Mouse (Mus musculus) embryonic fibroblast, embryonic 13.5 days (primary cell): Measurements from ENCODE around the gene Padi1. TPM values are rescaled to one million over a fixed set of nuclear protein-coding genes. Genes with fewer than 3 reads are reported as not detected.

Experiments
- H3K27ac ChIP-seq: 2 replicates; pipeline ENCODE4 v1.5.1; 2012; ENCODE audit warnings: low read length, control low read depth, inconsistent platforms; ENCODE audit not compliant: insufficient read depth
- H3K4me1 ChIP-seq: 2 replicates; pipeline ENCODE4 v1.6.1; 2011; ENCODE audit warnings: low read length; ENCODE audit not compliant: control insufficient read depth, insufficient read depth
- H3K4me3 ChIP-seq: 2 replicates; pipeline ENCODE4 v1.5.1; 2011; ENCODE audit warnings: mild to moderate bottlenecking, control low read depth, low read length; ENCODE audit not compliant: insufficient read depth
- CTCF ChIP-seq: IDR thresholded peaks from 2 replicates; pipeline ENCODE4 v1.5.1; 2011; ENCODE audit warnings: mild to moderate bottlenecking, control low read depth, low read length, moderate library complexity, borderline replicate concordance; ENCODE audit not compliant: insufficient read depth
- POLR2A ChIP-seq: IDR thresholded peaks from 2 replicates; pipeline ENCODE4 v1.6.1; 2011; ENCODE audit warnings: low read depth, mild to moderate bottlenecking, control low read depth, low read length, moderate library complexity
- polyA plus RNA-seq: library from polyadenylated mRNA; stranded (reverse); fragments of >200 nt; gene quantifications from 2 replicates; pipeline ENCODE4 v1.2.4, GENCODE M21; 2011; ENCODE audit warnings: low read depth; ENCODE audit not compliant: missing spikeins, insufficient read length

Gene Padi1
- polyA plus RNA-seq, 1 experiment: not detected

- no peak for TF ChIP-seq POLR2A
- no peak for TF ChIP-seq CTCF
- H3K4me1 ChIP-seq: no peaks in the 10 kb centered on the region
- no peak overlapping the region for H3K4me3 ChIP-seq
These were observed 19.6 kb downstream of the Padi1 start for GRCm38 (mm10) chr4:140825942-140826341.

GRCm38 (mm10) chr4:140821988-140822387 is 23.6 kb downstream of the Padi1 start:
- Histone ChIP-seq H3K4me1 (no peaks in the 10 kb centered on the region), H3K27ac (no peak overlapping the region), H3K4me3 (no peak overlapping the region)
- TF ChIP-seq CTCF: no peak
- no peak for TF ChIP-seq POLR2A

More at GRCm38 (mm10) chr4:140825942-140826341, 19.6 kb downstream of the Padi1 start:
- no peak overlapping the region for H3K27ac ChIP-seq

- Histone ChIP-seq H3K4me1 (no peaks in the 10 kb centered on the region), H3K4me3 (no peak overlapping the region), H3K27ac (no peak overlapping the region)
- TF ChIP-seq CTCF (no peak), POLR2A (no peak)
These were observed 28.2 kb downstream of the Padi1 start for GRCm38 (mm10) chr4:140817413-140817812.

- Histone ChIP-seq H3K4me3 (no peak overlapping the region), H3K4me1 (no peaks in the 10 kb centered on the region), H3K27ac (no peak overlapping the region)
- TF ChIP-seq POLR2A: no peak
- no peak for TF ChIP-seq CTCF
These were observed 29.3 kb downstream of the Padi1 start for GRCm38 (mm10) chr4:140815996-140816917.

- Histone ChIP-seq H3K27ac (no peak overlapping the region), H3K4me1 (no peaks in the 10 kb centered on the region), H3K4me3 (no peak overlapping the region)
- TF ChIP-seq CTCF (no peak), POLR2A (no peak)
These were observed 30.1 kb downstream of the Padi1 start for GRCm38 (mm10) chr4:140815496-140815895.

GRCm38 (mm10) chr4:140814241-140815225 is 31.0 kb downstream of the Padi1 start:
- peak overlapping the region; percentile 12 for H3K4me3 ChIP-seq
- no peaks in the 10 kb centered on the region for H3K4me1 ChIP-seq
- TF ChIP-seq POLR2A: peak; percentile 52
- TF ChIP-seq CTCF: peak; percentile 34; the same call in 1 of the 2 replicates
- no peak overlapping the region for H3K27ac ChIP-seq

GRCm38 (mm10) chr4:140813358-140814185 is 32.0 kb downstream of the Padi1 start:
- TF ChIP-seq POLR2A (no peak), CTCF (no peak)
- Histone ChIP-seq H3K4me3 (no peak overlapping the region), H3K4me1 (no peaks in the 10 kb centered on the region), H3K27ac (no peak overlapping the region)

GRCm38 (mm10) chr4:140812609-140813008 is 33.0 kb downstream of the Padi1 start:
- Histone ChIP-seq H3K27ac (no peak overlapping the region), H3K4me1 (no peaks in the 10 kb centered on the region), H3K4me3 (no peak overlapping the region)
- TF ChIP-seq CTCF: no peak
- TF ChIP-seq POLR2A: no peak

GRCm38 (mm10) chr4:140812191-140812590 is 33.4 kb downstream of the Padi1 start:
- H3K27ac ChIP-seq: no peak overlapping the region
- TF ChIP-seq POLR2A (no peak), CTCF (no peak)
- no peaks in the 10 kb centered on the region for H3K4me1 ChIP-seq
- H3K4me3 ChIP-seq: no peak overlapping the region
